Mouse (Mus musculus): ENCODE data around the gene Pef1. TPM values are rescaled to one million over a fixed set of nuclear protein-coding genes. Genes with fewer than 3 reads are reported as not detected.

Gene Pef1
- total and polyA plus RNA-seq, 2 experiments from 2014 or later = 62.0 to 93.4 TPM

GRCm38 (mm10) chr4:130063191-130063590 is 39.2 kb upstream of the Pef1 start:
- DNase-seq (ENCODE audit: low spot score) = no peak
- no peak overlapping the region for H3K4me2 ChIP-seq (ENCODE audit: low read depth, low read length)
- H3K27ac ChIP-seq = no peak overlapping the region
- TF ChIP-seq CTCF (IDR thresholded peaks at IDR 0.05; ENCODE audit: low read depth) = no peak
- no peak overlapping the region for H3K4me3 ChIP-seq (ENCODE audit: low read length)
- no peaks in the 10 kb centered on the region for H3K4me1 ChIP-seq (ENCODE audit: insufficient read depth, low read length)
- no peak for ATAC-seq
- WGBS = 64% methylated on average over 7 of the region's 7 CpGs
- H3K9me3 ChIP-seq (ENCODE audit: low read length) = no peaks in the 10 kb centered on the region
- H3K36me3 ChIP-seq (ENCODE audit: insufficient read depth, low read length) = no peaks in the 10 kb centered on the region
- H3K9ac ChIP-seq (replicated peaks; ENCODE audit: low read length) = no peak overlapping the region
- H3K27me3 ChIP-seq (ENCODE audit: insufficient read depth, low read length) = no peaks in the 10 kb centered on the region

GRCm38 (mm10) chr4:130066816-130067215 is 35.5 kb upstream of the Pef1 start:
- Histone ChIP-seq H3K27me3 (ENCODE audit: insufficient read depth, low read length) (no peaks in the 10 kb centered on the region), H3K27ac (no peak overlapping the region), H3K9ac (replicated peaks; ENCODE audit: low read length) (no peak overlapping the region), H3K9me3 (ENCODE audit: low read length) (no peaks in the 10 kb centered on the region), H3K36me3 (ENCODE audit: insufficient read depth, low read length) (no peaks in the 10 kb centered on the region), H3K4me1 (ENCODE audit: insufficient read depth, low read length) (no peaks in the 10 kb centered on the region), H3K4me2 (ENCODE audit: low read depth, low read length) (no peak overlapping the region), H3K4me3 (ENCODE audit: low read length) (no peak overlapping the region)
- WGBS = 19% methylated on average over 8 of the region's 8 CpGs
- TF ChIP-seq CTCF (IDR thresholded peaks at IDR 0.05; ENCODE audit: low read depth) = peak; percentile 81
- no peak for ATAC-seq
- DNase-seq (ENCODE audit: low spot score) = peak; percentile 53

GRCm38 (mm10) chr4:130070523-130070922 is 31.8 kb upstream of the Pef1 start:
- 54% methylated on average over 3 of the region's 3 CpGs for WGBS
- no peak overlapping the region for H3K9ac ChIP-seq (replicated peaks; ENCODE audit: low read length)
- TF ChIP-seq CTCF (IDR thresholded peaks at IDR 0.05; ENCODE audit: low read depth) = no peak
- 0 out of 2 replicates have a peak, but pooled peaks cover under 1% of the 10 kb centered on the region for H3K4me1 ChIP-seq (ENCODE audit: insufficient read depth, low read length)
- no peaks in the 10 kb centered on the region for H3K27me3 ChIP-seq (ENCODE audit: insufficient read depth, low read length)
- no peaks in the 10 kb centered on the region for H3K9me3 ChIP-seq (ENCODE audit: low read length)
- H3K4me2 ChIP-seq (ENCODE audit: low read depth, low read length) = no peak overlapping the region
- DNase-seq (ENCODE audit: low spot score) = no peak
- no peak overlapping the region for H3K4me3 ChIP-seq (ENCODE audit: low read length)
- H3K27ac ChIP-seq = no peak overlapping the region
- no peak for ATAC-seq
- H3K36me3 ChIP-seq (ENCODE audit: insufficient read depth, low read length) = no peaks in the 10 kb centered on the region

GRCm38 (mm10) chr4:130071758-130072157 is 30.6 kb upstream of the Pef1 start:
- ATAC-seq (no peak), DNase-seq (ENCODE audit: low spot score) (no peak)
- Histone ChIP-seq H3K9ac (replicated peaks; ENCODE audit: low read length) (no peak overlapping the region), H3K9me3 (ENCODE audit: low read length) (no peaks in the 10 kb centered on the region), H3K27ac (no peak overlapping the region), H3K4me2 (ENCODE audit: low read depth, low read length) (no peak overlapping the region), H3K4me3 (ENCODE audit: low read length) (no peak overlapping the region), H3K36me3 (ENCODE audit: insufficient read depth, low read length) (no peaks in the 10 kb centered on the region), H3K27me3 (ENCODE audit: insufficient read depth, low read length) (no peaks in the 10 kb centered on the region), H3K4me1 (ENCODE audit: insufficient read depth, low read length) (peaks cover 13% of the 10 kb centered on the region; the same call in 1 of the 2 replicates)
- TF ChIP-seq CTCF (IDR thresholded peaks at IDR 0.05; ENCODE audit: low read depth) = no peak
- 94% methylated on average over 2 of the region's 2 CpGs for WGBS

- Histone ChIP-seq H3K36me3 (ENCODE audit: insufficient read depth, low read length) (no peaks in the 10 kb centered on the region), H3K9me3 (ENCODE audit: low read length) (no peaks in the 10 kb centered on the region), H3K27ac (no peak overlapping the region), H3K4me2 (ENCODE audit: low read depth, low read length) (no peak overlapping the region), H3K4me3 (ENCODE audit: low read length) (no peak overlapping the region), H3K27me3 (ENCODE audit: insufficient read depth, low read length) (no peaks in the 10 kb centered on the region), H3K4me1 (ENCODE audit: insufficient read depth, low read length) (peaks cover 23% of the 10 kb centered on the region; the same call in 1 of the 2 replicates), H3K9ac (replicated peaks; ENCODE audit: low read length) (no peak overlapping the region)
- WGBS = 78% methylated on average over 4 of the region's 4 CpGs
- no peak for TF ChIP-seq CTCF (IDR thresholded peaks at IDR 0.05; ENCODE audit: low read depth)
- ATAC-seq (no peak), DNase-seq (ENCODE audit: low spot score) (no peak)
Measured at GRCm38 (mm10) chr4:130073367-130073766, 29.0 kb upstream of the Pef1 start.

- no peak overlapping the region for H3K4me2 ChIP-seq (ENCODE audit: low read depth, low read length)
- DNase-seq (ENCODE audit: low spot score) (peak; percentile 78), ATAC-seq (peak; percentile 70; the same call in 1 of the 2 replicates)
- no peak overlapping the region for H3K9ac ChIP-seq (replicated peaks; ENCODE audit: low read length)
- no peaks in the 10 kb centered on the region for H3K36me3 ChIP-seq (ENCODE audit: insufficient read depth, low read length)
- no peak; the same call in 1 of the 2 replicates for TF ChIP-seq CTCF (IDR thresholded peaks at IDR 0.05; ENCODE audit: low read depth)
- WGBS = 41% methylated on average over 17 of the region's 17 CpGs
- H3K4me3 ChIP-seq (ENCODE audit: low read length) = no peak overlapping the region
- H3K4me1 ChIP-seq (ENCODE audit: insufficient read depth, low read length) = peaks cover 36% of the 10 kb centered on the region
- H3K27ac ChIP-seq = no peak overlapping the region
- no peaks in the 10 kb centered on the region for H3K9me3 ChIP-seq (ENCODE audit: low read length)
- H3K27me3 ChIP-seq (ENCODE audit: insufficient read depth, low read length) = no peaks in the 10 kb centered on the region
Measured at GRCm38 (mm10) chr4:130074761-130075515, 27.4 kb upstream of the Pef1 start.

GRCm38 (mm10) chr4:130076856-130077255 is 25.5 kb upstream of the Pef1 start:
- Histone ChIP-seq H3K27me3 (ENCODE audit: insufficient read depth, low read length) (no peaks in the 10 kb centered on the region), H3K4me3 (ENCODE audit: low read length) (no peak overlapping the region), H3K27ac (peak overlapping the region; percentile 60; the same call in 1 of the 2 replicates), H3K4me1 (ENCODE audit: insufficient read depth, low read length) (peaks cover 46% of the 10 kb centered on the region), H3K9ac (replicated peaks; ENCODE audit: low read length) (no peak overlapping the region), H3K4me2 (ENCODE audit: low read depth, low read length) (no peak overlapping the region), H3K9me3 (ENCODE audit: low read length) (no peaks in the 10 kb centered on the region), H3K36me3 (ENCODE audit: insufficient read depth, low read length) (no peaks in the 10 kb centered on the region)
- WGBS = 30% methylated on average over 8 of the region's 8 CpGs
- ATAC-seq (no peak), DNase-seq (ENCODE audit: low spot score) (peak; percentile 62)
- no peak for TF ChIP-seq CTCF (IDR thresholded peaks at IDR 0.05; ENCODE audit: low read depth)
